Mouse (Mus musculus) thymus, adult 2 months (tissue): ENCODE data around the gene Gm4894. TPM values are rescaled to one million over a fixed set of nuclear protein-coding genes. Genes with fewer than 3 reads are reported as not detected.

ENCODE experiments used
- DNase-seq: peaks from one replicate; pipeline ENCODE4 v3.0.0; 2021
- H3K27ac ChIP-seq: fragments of 200-500 bp; 2 replicates; pipeline ENCODE4 v1.5.1; 2012; ENCODE audit warnings: low read length, control low read depth; ENCODE audit not compliant: control insufficient read depth, insufficient read depth
- H3K27me3 ChIP-seq: fragments of 200-500 bp; 2 replicates; pipeline ENCODE4 v1.6.1; 2012; ENCODE audit warnings: mild to moderate bottlenecking, low read length, moderate library complexity, mixed read lengths; ENCODE audit not compliant: control insufficient read depth, insufficient read depth
- H3K36me3 ChIP-seq: fragments of 200-500 bp; 2 replicates; pipeline ENCODE4 v1.6.1; 2012; ENCODE audit warnings: mild to moderate bottlenecking, low read length, moderate library complexity; ENCODE audit not compliant: control insufficient read depth, insufficient read depth
- H3K4me1 ChIP-seq: fragments of 200-500 bp; replicated peaks from 2 replicates; pipeline ENCODE4 v1.6.1; 2012; ENCODE audit warnings: low read length; ENCODE audit not compliant: control insufficient read depth, insufficient read depth
- H3K4me3 ChIP-seq: fragments of 200-500 bp; 2 replicates; pipeline ENCODE4 v1.5.1; 2012; ENCODE audit warnings: mild to moderate bottlenecking, low read length, control low read depth, moderate library complexity; ENCODE audit not compliant: control insufficient read depth, insufficient read depth
- CTCF ChIP-seq: fragments of 200-500 bp; IDR thresholded peaks from 2 replicates; pipeline ENCODE4 v1.5.1; 2012; ENCODE audit warnings: mild to moderate bottlenecking, control low read depth, low read length, moderate library complexity, borderline replicate concordance; ENCODE audit not compliant: control insufficient read depth, poor library complexity, insufficient read depth; ENCODE audit errors: extremely low read depth
- POLR2A ChIP-seq: fragments of 200-500 bp; IDR thresholded peaks from 2 replicates; pipeline ENCODE4 v1.6.1; 2012; ENCODE audit warnings: mild to moderate bottlenecking, low read length, control low read depth, moderate library complexity; ENCODE audit not compliant: control insufficient read depth, poor library complexity, insufficient read depth; ENCODE audit errors: extremely low read depth
- WGBS: fragments of 180-500 bp; shearing (Covaris S2); methylation state at CpG from one replicate; pipeline ENCODE4 v1.1.7; 2018; 5-methylcytosine and 5-hydroxymethylcytosine counted together
- polyA plus RNA-seq: library from polyadenylated mRNA; depleted of rRNA; stranded (reverse); fragments of >200 nt; gene quantifications from 2 replicates; pipeline ENCODE4 v1.2.3, GENCODE M21; 2012

Gene Gm4894
- polyA plus RNA-seq, 1 experiment = 0.30 TPM

DNA sequence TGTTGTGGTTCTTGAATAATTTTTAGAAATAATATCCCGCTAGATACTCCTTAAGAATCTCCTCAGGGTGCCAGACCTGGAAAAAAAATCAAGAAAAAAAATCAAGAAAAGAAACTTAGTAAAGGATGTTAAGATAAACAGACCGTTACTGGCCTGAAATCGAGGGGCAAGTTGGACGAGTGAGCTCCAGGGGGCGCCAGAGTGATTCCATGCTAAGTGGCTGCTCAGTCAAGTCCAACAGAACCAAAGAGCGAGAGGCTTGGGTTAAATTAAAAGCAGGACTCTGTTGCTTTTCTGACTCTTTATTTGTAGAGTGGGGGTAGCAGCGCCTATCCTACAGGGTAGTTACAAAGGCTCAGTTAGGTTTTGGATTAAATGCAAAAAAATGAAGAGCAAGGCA, 3.5 kb upstream of the Gm4894 start:
- 30% methylated on average over 7 of the region's 7 CpGs for WGBS
- DNase-seq = peak; percentile 35
- TF ChIP-seq POLR2A = no peak
- TF ChIP-seq CTCF = no peak
- Histone ChIP-seq H3K27me3 (no peaks in the 10 kb centered on the region), H3K36me3 (no peaks in the 10 kb centered on the region), H3K4me1 (no peaks in the 10 kb centered on the region), H3K4me3 (no peak overlapping the region), H3K27ac (no peak overlapping the region)

DNA sequence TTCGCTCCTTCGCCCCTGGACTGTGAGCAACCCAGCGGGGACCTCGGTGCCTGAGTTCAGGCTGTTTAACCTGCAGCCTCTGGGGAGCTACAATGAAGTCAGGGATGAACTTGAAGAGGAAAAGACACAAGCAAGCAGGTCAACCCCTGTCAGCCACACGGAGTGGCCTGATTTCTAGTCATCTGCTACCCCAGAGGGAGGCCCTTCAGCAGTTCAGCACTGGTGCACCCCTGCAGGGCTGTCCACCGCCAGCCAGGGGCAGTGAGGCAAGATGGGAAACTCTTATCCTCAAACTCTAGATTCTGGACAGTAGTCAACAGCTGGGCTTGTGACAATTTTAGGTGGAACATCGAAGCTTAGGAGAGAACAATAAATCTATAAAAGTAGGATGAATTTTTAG, 18.6 kb downstream of the Gm4894 start:
- Histone ChIP-seq H3K4me3 (no peak overlapping the region), H3K27ac (no peak overlapping the region), H3K36me3 (no peaks in the 10 kb centered on the region), H3K27me3 (no peaks in the 10 kb centered on the region), H3K4me1 (no peaks in the 10 kb centered on the region)
- 83% methylated on average over 7 of the region's 7 CpGs for WGBS
- DNase-seq = no peak
- TF ChIP-seq CTCF (no peak), POLR2A (no peak)

DNA sequence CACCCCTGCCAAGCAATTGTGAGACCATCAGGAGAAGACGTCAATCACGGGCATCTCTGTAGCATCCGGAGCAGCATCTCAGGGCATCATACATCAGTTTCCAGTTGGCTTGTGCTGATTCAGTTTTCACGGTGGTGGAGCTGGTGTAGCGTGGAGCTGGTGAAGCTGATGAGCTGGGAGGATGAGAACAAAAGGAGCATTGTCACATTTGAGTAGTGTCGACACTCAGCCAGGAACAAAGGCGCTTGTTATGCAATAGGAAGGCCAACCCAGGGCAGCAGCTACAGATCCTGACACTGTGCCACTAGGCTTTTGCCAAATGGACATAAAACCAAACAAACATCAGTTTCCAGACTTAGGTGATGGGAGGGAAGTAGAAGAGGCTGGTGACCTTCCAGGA, 23.2 kb downstream of the Gm4894 start:
- H3K4me3 ChIP-seq = no peak overlapping the region
- no peaks in the 10 kb centered on the region for H3K4me1 ChIP-seq
- no peak overlapping the region for H3K27ac ChIP-seq
- H3K36me3 ChIP-seq = no peaks in the 10 kb centered on the region
- H3K27me3 ChIP-seq = no peaks in the 10 kb centered on the region
- TF ChIP-seq CTCF = no peak
- no peak for TF ChIP-seq POLR2A
- no peak for DNase-seq
- 85% methylated on average over 7 of the region's 7 CpGs for WGBS

DNA sequence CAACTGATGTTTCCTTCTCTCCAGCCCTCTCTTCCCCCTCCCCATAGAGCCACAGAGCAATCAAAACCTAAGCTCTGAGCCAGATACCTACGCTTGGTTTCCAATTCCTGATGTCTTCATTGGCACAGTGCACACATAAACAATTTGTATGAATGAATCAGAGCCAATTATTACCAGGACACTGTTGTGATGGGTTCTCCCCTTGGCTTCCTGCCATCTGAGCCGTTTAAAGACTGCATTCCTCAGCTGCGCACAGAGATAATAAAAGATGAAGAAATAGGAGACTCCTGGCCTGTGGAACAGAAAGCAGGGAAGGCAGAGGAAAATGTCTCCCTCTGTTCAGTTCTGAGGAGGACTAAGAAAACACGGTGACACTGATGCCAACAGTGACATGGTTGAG, 25.6 kb downstream of the Gm4894 start:
- H3K27ac ChIP-seq = no peak overlapping the region
- H3K4me3 ChIP-seq = no peak overlapping the region
- no peak for DNase-seq
- H3K36me3 ChIP-seq = no peaks in the 10 kb centered on the region
- H3K27me3 ChIP-seq = no peaks in the 10 kb centered on the region
- no peak for TF ChIP-seq CTCF
- H3K4me1 ChIP-seq = no peaks in the 10 kb centered on the region
- 78% methylated on average over 4 of the region's 4 CpGs for WGBS

DNA sequence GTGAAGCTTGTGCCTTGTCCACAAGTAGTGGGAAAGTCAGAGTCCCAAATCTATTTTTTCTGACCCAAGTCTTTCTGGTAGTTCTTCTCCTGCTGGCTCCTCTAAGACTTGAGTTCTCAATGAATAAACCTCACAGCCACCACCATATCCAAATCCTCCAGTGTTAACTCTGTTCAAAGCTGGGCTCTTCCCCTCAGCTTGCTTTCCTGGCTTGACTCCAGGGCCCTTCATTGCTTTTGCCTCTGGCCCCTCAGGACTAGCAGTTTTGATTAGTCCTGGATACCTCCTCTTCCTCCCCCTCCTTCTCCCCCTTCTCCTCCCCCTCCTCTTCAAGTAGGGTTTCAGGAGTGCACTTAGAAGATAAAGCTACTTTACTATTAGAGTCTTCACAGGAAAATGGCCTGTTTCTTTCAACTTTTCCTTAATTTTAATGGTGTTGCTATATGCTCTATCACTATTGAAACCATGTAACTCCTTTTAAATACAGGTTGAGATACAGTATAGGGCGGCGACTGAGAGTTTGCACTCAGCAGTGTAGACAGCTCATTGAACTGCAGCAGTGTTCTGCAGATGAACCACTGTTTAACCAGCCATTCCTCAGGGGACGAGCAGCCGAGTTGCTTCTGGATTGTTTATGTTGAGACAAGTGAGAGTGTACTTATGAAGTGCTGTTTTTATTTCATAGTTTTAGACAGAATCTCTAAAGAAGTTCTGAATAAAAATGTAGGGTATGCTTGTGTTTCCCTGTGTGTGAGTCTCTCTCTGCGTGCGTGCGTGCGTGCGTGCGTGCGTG, 26.4 kb downstream of the Gm4894 start:
- Histone ChIP-seq H3K36me3 (no peaks in the 10 kb centered on the region), H3K4me1 (no peaks in the 10 kb centered on the region), H3K4me3 (no peak overlapping the region), H3K27ac (no peak overlapping the region), H3K27me3 (no peaks in the 10 kb centered on the region)
- TF ChIP-seq POLR2A (no peak), CTCF (no peak)
- WGBS = 91% methylated on average over 11 of the region's 11 CpGs
- DNase-seq = no peak

DNA sequence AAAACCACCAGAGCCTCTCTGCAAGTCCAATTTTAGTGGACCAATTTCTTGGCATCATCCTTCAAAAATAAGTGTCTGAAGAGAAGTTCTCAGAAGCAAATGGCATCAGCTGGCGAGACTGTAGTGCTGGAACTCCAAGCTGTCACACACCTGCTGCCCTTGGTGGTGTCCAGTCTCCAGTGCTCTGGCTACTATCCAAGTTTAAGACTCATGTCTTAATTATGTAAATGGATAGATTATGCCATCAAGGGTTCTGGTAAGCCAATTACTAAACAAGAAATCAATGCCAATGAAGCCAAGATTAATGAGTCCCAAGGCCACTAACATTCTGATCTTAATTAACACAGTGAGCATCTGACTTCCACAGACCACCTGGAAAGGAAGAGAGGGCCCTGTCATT, 44.8 kb downstream of the Gm4894 start:
- Histone ChIP-seq H3K36me3 (no peaks in the 10 kb centered on the region), H3K27me3 (no peaks in the 10 kb centered on the region), H3K4me3 (no peak overlapping the region), H3K27ac (no peak overlapping the region), H3K4me1 (no peaks in the 10 kb centered on the region)
- no peak for TF ChIP-seq POLR2A
- TF ChIP-seq CTCF = no peak
- WGBS = 89% methylated on average over 1 of the region's 1 CpGs
- DNase-seq = no peak

DNA sequence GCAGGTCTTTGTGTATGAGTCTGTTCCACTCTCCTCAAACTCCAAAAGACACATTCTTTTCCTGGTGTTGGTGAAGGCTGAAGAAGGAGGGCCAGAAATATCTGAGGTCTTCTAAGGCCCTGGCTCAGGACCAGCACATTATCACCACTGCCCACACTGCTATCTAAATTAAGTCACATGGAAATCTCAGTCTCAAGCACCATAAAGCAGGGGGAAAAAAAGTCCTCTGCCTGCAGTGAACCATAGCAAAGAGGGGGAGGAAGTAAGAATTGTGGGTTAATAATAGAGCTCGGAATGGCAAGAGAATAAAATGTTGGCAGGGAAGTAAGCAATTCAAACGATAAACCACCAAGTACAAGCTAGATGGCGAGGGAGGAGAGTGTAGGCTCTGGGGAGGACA, 57.2 kb downstream of the Gm4894 start:
- H3K27me3 ChIP-seq = no peaks in the 10 kb centered on the region
- H3K27ac ChIP-seq = no peak overlapping the region
- no peak for DNase-seq
- H3K4me3 ChIP-seq = no peak overlapping the region
- no peak for TF ChIP-seq CTCF
- no peak for TF ChIP-seq POLR2A
- H3K4me1 ChIP-seq = no peaks in the 10 kb centered on the region
- WGBS = 62% methylated on average over 3 of the region's 3 CpGs
- no peaks in the 10 kb centered on the region for H3K36me3 ChIP-seq
